Mouse (Mus musculus): ENCODE measurements around the gene Malrd1. TPM values are rescaled to one million over a fixed set of nuclear protein-coding genes. Genes with fewer than 3 reads are reported as not detected.
A peak's percentile ranks its signal among the peaks of the same experiment; 100 is the strongest.

Gene Malrd1
- 1.8 and 2.7 TPM in 2 replicates for polyA plus RNA-seq (2015; fragmentation: Nextera tagmentation; extraction: Ambion mirVana)

- no peak for TF ChIP-seq CTCF (IDR thresholded peaks at IDR 0.05; ENCODE audit: low read depth)
- no peaks in the 10 kb centered on the region for H3K27me3 ChIP-seq (replicated peaks; ENCODE audit: control insufficient read depth, insufficient read depth, low read length)
- 41% methylated on average over 2 of the region's 2 CpGs for WGBS
- H3K36me3 ChIP-seq (ENCODE audit: control insufficient read depth, insufficient read depth), result no peaks in the 10 kb centered on the region
- 0 out of 2 replicates have a peak, but pooled peaks cover 3% of the 10 kb centered on the region for H3K9me3 ChIP-seq (ENCODE audit: control insufficient read depth)
- peak; percentile 98 for ATAC-seq
- H3K4me1 ChIP-seq (replicated peaks; ENCODE audit: control insufficient read depth, insufficient read depth, low read length), result no peaks in the 10 kb centered on the region
- peak within 1 kb of the TSS; percentile 68; the same call in 1 of the 2 replicates for H3K27ac ChIP-seq (ENCODE audit: low read depth, low read length)
- H3K4me2 ChIP-seq (replicated peaks; ENCODE audit: low read depth), result peak within 1 kb of the TSS; percentile 48
- peak within 1 kb of the TSS; percentile 18; the same call in 1 of the 2 replicates for H3K4me3 ChIP-seq (ENCODE audit: low read depth, low read length)
- no peak within 1 kb of the TSS for H3K9ac ChIP-seq (ENCODE audit: low read depth, low read length)
These were observed at the start of gene Malrd1 for GRCm38 (mm10) chr2:15526241-15526924. Gene Malrd1, plus strand, starts transcription at chr2:15526479.

GRCm38 (mm10) chr2:15538643-15539042 is 12.4 kb downstream of the Malrd1 start:
- Histone ChIP-seq H3K27me3 (replicated peaks; ENCODE audit: control insufficient read depth, insufficient read depth, low read length) (no peaks in the 10 kb centered on the region), H3K4me3 (ENCODE audit: low read depth, low read length) (no peak overlapping the region), H3K4me1 (replicated peaks; ENCODE audit: control insufficient read depth, insufficient read depth, low read length) (no peaks in the 10 kb centered on the region), H3K4me2 (replicated peaks; ENCODE audit: low read depth) (no peak overlapping the region), H3K36me3 (ENCODE audit: control insufficient read depth, insufficient read depth) (no peaks in the 10 kb centered on the region), H3K9me3 (ENCODE audit: control insufficient read depth) (no peaks in the 10 kb centered on the region), H3K9ac (ENCODE audit: low read depth, low read length) (no peak overlapping the region), H3K27ac (ENCODE audit: low read depth, low read length) (no peak overlapping the region)
- WGBS, result 50% methylated on average over 1 of the region's 1 CpGs
- no peak for TF ChIP-seq CTCF (IDR thresholded peaks at IDR 0.05; ENCODE audit: low read depth)
- ATAC-seq, result peak; percentile 22; the same call in 1 of the 2 replicates

- TF ChIP-seq CTCF (IDR thresholded peaks at IDR 0.05; ENCODE audit: low read depth), result no peak
- H3K27me3 ChIP-seq (replicated peaks; ENCODE audit: control insufficient read depth, insufficient read depth, low read length), result no peaks in the 10 kb centered on the region
- H3K27ac ChIP-seq (ENCODE audit: low read depth, low read length), result no peak overlapping the region
- ATAC-seq, result 0 out of 2 replicates have a peak, but pooled peaks have one; percentile 28
- no peaks in the 10 kb centered on the region for H3K4me1 ChIP-seq (replicated peaks; ENCODE audit: control insufficient read depth, insufficient read depth, low read length)
- H3K9ac ChIP-seq (ENCODE audit: low read depth, low read length), result no peak overlapping the region
- peak overlapping the region; percentile 35; the same call in 1 of the 2 replicates for H3K4me2 ChIP-seq (replicated peaks; ENCODE audit: low read depth)
- H3K4me3 ChIP-seq (ENCODE audit: low read depth, low read length), result no peak overlapping the region
- H3K9me3 ChIP-seq (ENCODE audit: control insufficient read depth), result no peaks in the 10 kb centered on the region
- no peaks in the 10 kb centered on the region for H3K36me3 ChIP-seq (ENCODE audit: control insufficient read depth, insufficient read depth)
- WGBS, result 26% methylated on average over 4 of the region's 4 CpGs
These were observed 87.2 kb downstream of the Malrd1 start for GRCm38 (mm10) chr2:15613327-15613948.

GRCm38 (mm10) chr2:15614026-15614425 is 87.7 kb downstream of the Malrd1 start:
- Histone ChIP-seq H3K9me3 (ENCODE audit: control insufficient read depth) (no peaks in the 10 kb centered on the region), H3K4me2 (replicated peaks; ENCODE audit: low read depth) (no peak overlapping the region), H3K4me1 (replicated peaks; ENCODE audit: control insufficient read depth, insufficient read depth, low read length) (no peaks in the 10 kb centered on the region), H3K27ac (ENCODE audit: low read depth, low read length) (no peak overlapping the region), H3K9ac (ENCODE audit: low read depth, low read length) (no peak overlapping the region), H3K27me3 (replicated peaks; ENCODE audit: control insufficient read depth, insufficient read depth, low read length) (no peaks in the 10 kb centered on the region), H3K4me3 (ENCODE audit: low read depth, low read length) (no peak overlapping the region), H3K36me3 (ENCODE audit: control insufficient read depth, insufficient read depth) (no peaks in the 10 kb centered on the region)
- TF ChIP-seq CTCF (IDR thresholded peaks at IDR 0.05; ENCODE audit: low read depth), result no peak
- no peak for ATAC-seq
- 44% methylated on average over 5 of the region's 5 CpGs for WGBS

- 89% methylated on average over 1 of the region's 1 CpGs for WGBS
- TF ChIP-seq CTCF (IDR thresholded peaks at IDR 0.05; ENCODE audit: low read depth), result no peak
- ATAC-seq, result no peak
- H3K4me2 ChIP-seq (replicated peaks; ENCODE audit: low read depth), result no peak overlapping the region
- no peak overlapping the region for H3K9ac ChIP-seq (ENCODE audit: low read depth, low read length)
- no peaks in the 10 kb centered on the region for H3K36me3 ChIP-seq (ENCODE audit: control insufficient read depth, insufficient read depth)
- no peaks in the 10 kb centered on the region for H3K27me3 ChIP-seq (replicated peaks; ENCODE audit: control insufficient read depth, insufficient read depth, low read length)
- H3K27ac ChIP-seq (ENCODE audit: low read depth, low read length), result no peak overlapping the region
- no peaks in the 10 kb centered on the region for H3K9me3 ChIP-seq (ENCODE audit: control insufficient read depth)
- H3K4me3 ChIP-seq (ENCODE audit: low read depth, low read length), result no peak overlapping the region
- H3K4me1 ChIP-seq (replicated peaks; ENCODE audit: control insufficient read depth, insufficient read depth, low read length), result no peaks in the 10 kb centered on the region
These were observed 109.5 kb downstream of the Malrd1 start for GRCm38 (mm10) chr2:15635761-15636160.

GRCm38 (mm10) chr2:15643864-15644263 is 117.6 kb downstream of the Malrd1 start:
- H3K4me1 ChIP-seq (replicated peaks; ENCODE audit: control insufficient read depth, insufficient read depth, low read length), result no peaks in the 10 kb centered on the region
- no peak overlapping the region for H3K4me3 ChIP-seq (ENCODE audit: low read depth, low read length)
- H3K36me3 ChIP-seq (ENCODE audit: control insufficient read depth, insufficient read depth), result no peaks in the 10 kb centered on the region
- no peak for TF ChIP-seq CTCF (IDR thresholded peaks at IDR 0.05; ENCODE audit: low read depth)
- no peak for ATAC-seq
- no peak overlapping the region for H3K4me2 ChIP-seq (replicated peaks; ENCODE audit: low read depth)
- no peak overlapping the region for H3K9ac ChIP-seq (ENCODE audit: low read depth, low read length)
- WGBS, result 88% methylated on average over 1 of the region's 1 CpGs
- H3K27me3 ChIP-seq (replicated peaks; ENCODE audit: control insufficient read depth, insufficient read depth, low read length), result no peaks in the 10 kb centered on the region
- H3K9me3 ChIP-seq (ENCODE audit: control insufficient read depth), result no peaks in the 10 kb centered on the region
- no peak overlapping the region for H3K27ac ChIP-seq (ENCODE audit: low read depth, low read length)

Data from intestine, postnatal 0 days (tissue).